Mouse (Mus musculus) retina, postnatal 7 days (tissue): ENCODE results near the gene Adra2c.
A peak's percentile ranks its signal among the peaks of the same experiment; 100 is the strongest.

Experiments used
- DNase-seq: peaks from one replicate; pipeline ENCODE4 v3.0.0-alpha.2; 2012; ENCODE audit warnings: low read depth, low spot score

Gene Adra2c

GRCm38 (mm10) chr5:35309853-35310252 is 31.7 kb downstream of the Adra2c start:
- DNase-seq, result no peak

GRCm38 (mm10) chr5:35311738-35312250 is 33.7 kb downstream of the Adra2c start:
- DNase-seq, result no peak

GRCm38 (mm10) chr5:35313231-35313821 is 35.2 kb downstream of the Adra2c start:
- DNase-seq, result peak; percentile 61

GRCm38 (mm10) chr5:35313826-35314586 is 35.9 kb downstream of the Adra2c start:
- DNase-seq, result no peak

- DNase-seq, result no peak
Observed at GRCm38 (mm10) chr5:35314629-35315028, 36.5 kb downstream of the Adra2c start.

- no peak for DNase-seq
Observed at GRCm38 (mm10) chr5:35315204-35315603, 37.1 kb downstream of the Adra2c start.

- DNase-seq, result no peak
Observed at GRCm38 (mm10) chr5:35320650-35321049, 42.5 kb downstream of the Adra2c start.

GRCm38 (mm10) chr5:35330822-35331221 is 52.7 kb downstream of the Adra2c start:
- DNase-seq, result no peak
